In genomic region chr19:24961172-24961962, GRCm38 (mm10) we compare ENCODE assay signal across 7 mouse cellular contexts. TPM values are rescaled to one million over a fixed set of nuclear protein-coding genes. Genes with fewer than 3 reads are reported as not detected.
A peak's percentile ranks its signal among the peaks of the same experiment; 100 is the strongest.
DNase-seq lines count a peak whose midpoint lies in the region; ATAC-seq lines count a peak whose summit lies in the region.

Gene Cbwd1, minus strand, starts transcription at chr19:24961610.

- H3K9me3 ChIP-seq in intestine, embryonic 16.5 days (ENCODE audit: control insufficient read depth, low read length), result no peaks in the 10 kb centered on the region
- no peaks in the 10 kb centered on the region for H3K9me3 ChIP-seq in midbrain, embryonic 11.5 days (ENCODE audit: control insufficient read depth, low read length)

- ATAC-seq in intestine, embryonic 16.5 days, result peak; percentile 99
- peak; percentile 100 for ATAC-seq in midbrain, embryonic 11.5 days (ENCODE audit: low FRiP score)

- no peaks in the 10 kb centered on the region for H3K36me3 ChIP-seq in intestine, embryonic 16.5 days (ENCODE audit: control insufficient read depth, insufficient read depth, low read length)
- 0 out of 2 replicates have a peak, but pooled peaks cover under 1% of the 10 kb centered on the region for H3K36me3 ChIP-seq in midbrain, embryonic 11.5 days (ENCODE audit: control insufficient read depth, insufficient read depth, low read length)

- peak within 1 kb of the TSS; percentile 80 for H3K9ac ChIP-seq in intestine, embryonic 16.5 days (ENCODE audit: low read depth, low read length)
- peak within 1 kb of the TSS; percentile 72 for H3K9ac ChIP-seq in midbrain, embryonic 11.5 days (ENCODE audit: low read length)

- WGBS in intestine, embryonic 16.5 days, result under 1% methylated on average over 36 of the region's 36 CpGs
- under 1% methylated on average over 36 of the region's 36 CpGs for WGBS in midbrain, embryonic 11.5 days

- no peaks in the 10 kb centered on the region for H3K27me3 ChIP-seq in intestine, embryonic 16.5 days (replicated peaks; ENCODE audit: control insufficient read depth, insufficient read depth, low read length)
- no peaks in the 10 kb centered on the region for H3K27me3 ChIP-seq in midbrain, embryonic 11.5 days (ENCODE audit: control insufficient read depth, insufficient read depth, low read length)

- intact Hi-C loops in left cerebral cortex, postnatal 36 days (cut with DNase I), result loop anchor here (5.0 to 10.0 kb wide), 2 partner anchors 493 to 676 kb away; no protein-coding TSS in a partner anchor

- peak within 1 kb of the TSS; percentile 38; the same call in 1 of the 2 replicates for H3K27ac ChIP-seq in intestine, embryonic 16.5 days (ENCODE audit: low read length)
- no peak within 1 kb of the TSS for H3K27ac ChIP-seq in midbrain, embryonic 11.5 days (ENCODE audit: low read depth, low read length)

- DNase-seq in adrenal gland, adult 8-10 months, result peak; percentile 98
- DNase-seq in embryo, embryonic 9.5 days (ENCODE audit: extremely low spot score), result peak; percentile 99
- peak; percentile 96 to 99 for DNase-seq in gastrocnemius, postnatal 4 days (ENCODE audit: low spot score in 2 of 2)
- DNase-seq in left cerebral cortex, postnatal 36 days (ENCODE audit: low spot score in 2 of 2), result peak; percentile 95 to 97
- DNase-seq in midbrain, embryonic 11.5 days (ENCODE audit: low spot score, missing footprints), result peak; percentile 100
- DNase-seq in skeletal muscle tissue, adult 2 months (ENCODE audit: low read depth, low spot score), result peak; percentile 99

- H3K4me2 ChIP-seq in intestine, embryonic 16.5 days (ENCODE audit: low read depth, low read length), result peak within 1 kb of the TSS; percentile 72
- H3K4me2 ChIP-seq in midbrain, embryonic 11.5 days, result peak within 1 kb of the TSS; percentile 63

- peak within 1 kb of the TSS; percentile 82 for H3K4me3 ChIP-seq in intestine, embryonic 16.5 days (ENCODE audit: low read length)
- H3K4me3 ChIP-seq in midbrain, embryonic 11.5 days (ENCODE audit: low read depth, low read length), result peak within 1 kb of the TSS; percentile 77

- H3K4me1 ChIP-seq in intestine, embryonic 16.5 days (ENCODE audit: control insufficient read depth, insufficient read depth, low read length), result peaks cover 9% of the 10 kb centered on the region; the same call in 1 of the 2 replicates
- peaks cover 6% of the 10 kb centered on the region for H3K4me1 ChIP-seq in midbrain, embryonic 11.5 days (ENCODE audit: control insufficient read depth, insufficient read depth, low read length)

RNA-seq across cellular contexts. Expression of gene Cbwd1, which starts in this region (rescaled TPM):
- total RNA-seq in adrenal gland, adult 8-10 months (2022), result 10 to 100 TPM; 13.0 to 17.5 (median 15.8) TPM
- 10 to 100 TPM; 11.5 to 13.0 TPM for total RNA-seq in gastrocnemius, postnatal 4 days (2021)
- 15.6 and 16.4 TPM in 2 replicates for polyA plus RNA-seq in intestine, embryonic 16.5 days (2015; fragmentation: Nextera tagmentation; extraction: Ambion mirVana)
- total RNA-seq in left cerebral cortex, postnatal 36 days (2021), result 10 to 100 TPM; 13.8 to 14.8 TPM
- polyA plus RNA-seq in midbrain, embryonic 11.5 days (2014; fragmentation: Nextera tagmentation; extraction: Ambion mirVana), result 22.9 and 25.3 TPM in 2 replicates
